Mouse (Mus musculus): ENCODE results near the gene Taok2. TPM values are rescaled to one million over a fixed set of nuclear protein-coding genes. Genes with fewer than 3 reads are reported as not detected.

The Taok2 gene
- polyA plus RNA-seq, 1 experiment from 2014 or later, result 53.4 TPM

DNA sequence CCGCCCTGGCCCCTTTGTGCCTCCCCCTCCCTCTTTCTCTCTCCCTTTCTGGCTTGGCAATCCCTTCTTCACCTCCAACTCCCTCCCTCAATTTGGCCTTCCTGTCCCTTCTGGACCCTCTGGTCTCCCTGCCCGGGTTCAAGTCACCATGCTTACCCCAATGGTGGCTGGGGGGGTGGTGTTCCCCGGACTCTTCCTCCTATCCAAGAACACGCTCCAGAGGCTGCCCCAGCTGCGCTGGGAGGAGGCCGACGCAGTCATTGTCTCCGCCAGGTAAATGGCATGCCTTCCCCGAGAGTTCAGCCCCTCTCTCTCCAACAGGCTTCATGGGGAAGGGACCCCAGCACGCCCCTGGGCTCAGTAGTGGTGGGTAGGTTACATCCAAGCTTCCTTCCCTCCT is 60.6 kb downstream of the Taok2 start:
- Histone ChIP-seq H3K27me3 (peaks cover 38% of the 10 kb centered on the region), H3K4me3 (no peak overlapping the region), H3K36me3 (no peaks in the 10 kb centered on the region), H3K9me3 (no peaks in the 10 kb centered on the region), H3K4me2 (no peak overlapping the region), H3K27ac (no peak overlapping the region), H3K4me1 (peaks cover 5% of the 10 kb centered on the region; the same call in 1 of the 2 replicates), H3K9ac (no peak overlapping the region)
- WGBS, result 11% methylated on average over 10 of the region's 10 CpGs
- ATAC-seq (ENCODE audit: insufficient number of reproducible peaks, insufficient read depth, low FRiP score, low TSS enrichment, low read depth), result no peak

DNA sequence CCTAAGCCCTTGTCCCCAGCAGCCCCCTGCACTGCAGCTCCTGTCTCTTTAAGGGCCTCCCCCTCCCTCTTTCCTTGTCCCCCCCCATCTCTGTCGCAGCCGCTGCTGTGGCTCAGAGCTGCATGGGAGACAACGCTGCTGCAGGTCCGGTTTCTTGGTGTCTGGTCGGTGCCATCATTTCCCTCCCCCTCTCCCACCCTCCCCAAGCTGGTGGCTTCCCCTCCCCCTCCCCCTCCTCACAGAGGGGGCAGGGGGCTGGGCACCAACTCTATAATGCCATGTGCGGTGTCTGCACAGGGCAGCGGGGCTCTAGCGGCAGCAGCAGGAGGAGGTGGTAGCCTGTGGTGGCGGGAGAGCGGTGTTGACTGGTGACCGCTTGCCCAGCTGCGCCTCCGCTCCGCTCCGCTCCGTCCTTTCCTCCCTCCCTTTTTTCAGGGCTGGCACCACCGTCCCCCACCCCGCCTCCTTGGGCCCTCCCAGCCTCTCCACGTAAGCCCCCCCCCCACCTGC is 61.2 kb downstream of the Taok2 start:
- H3K27ac ChIP-seq, result no peak overlapping the region
- WGBS, result 2% methylated on average over 15 of the region's 19 CpGs
- ATAC-seq (ENCODE audit: insufficient number of reproducible peaks, insufficient read depth, low FRiP score, low TSS enrichment, low read depth), result 0 out of 2 replicates have a peak, but pooled peaks have one; percentile 10
- 0 out of 2 replicates have a peak overlapping the region, but pooled peaks have one; percentile 52 for H3K9ac ChIP-seq
- H3K36me3 ChIP-seq, result no peaks in the 10 kb centered on the region
- no peaks in the 10 kb centered on the region for H3K9me3 ChIP-seq
- H3K4me2 ChIP-seq, result peak overlapping the region; percentile 59
- peaks cover 38% of the 10 kb centered on the region for H3K27me3 ChIP-seq
- H3K4me1 ChIP-seq, result peaks cover 5% of the 10 kb centered on the region; the same call in 1 of the 2 replicates
- H3K4me3 ChIP-seq, result peak overlapping the region; percentile 36

DNA sequence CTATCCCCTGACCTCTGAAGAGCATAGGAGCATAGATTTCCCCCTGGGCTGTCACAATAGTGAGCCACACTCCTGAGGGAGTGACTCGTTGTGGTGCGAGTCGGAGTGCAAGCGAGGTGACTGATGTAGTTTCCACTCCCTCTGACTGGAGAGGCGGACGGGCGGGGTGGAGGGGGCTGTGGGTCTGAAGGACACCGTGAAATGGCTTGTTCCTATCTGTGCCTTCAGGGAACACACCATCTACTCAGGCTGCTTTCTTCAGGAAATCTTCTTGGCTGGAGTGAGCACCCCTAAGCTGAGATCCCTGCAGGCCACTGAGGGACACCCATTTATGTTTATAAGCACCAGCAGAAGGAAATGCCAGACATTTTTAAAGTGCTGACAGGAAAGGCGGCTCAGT is 61.8 kb downstream of the Taok2 start:
- H3K4me1 ChIP-seq, result peaks cover 5% of the 10 kb centered on the region; the same call in 1 of the 2 replicates
- no peak overlapping the region for H3K9ac ChIP-seq
- H3K9me3 ChIP-seq, result no peaks in the 10 kb centered on the region
- H3K27me3 ChIP-seq, result peaks cover 38% of the 10 kb centered on the region
- ATAC-seq (ENCODE audit: insufficient number of reproducible peaks, insufficient read depth, low FRiP score, low TSS enrichment, low read depth), result no peak
- 10% methylated on average over 9 of the region's 9 CpGs for WGBS
- H3K36me3 ChIP-seq, result no peaks in the 10 kb centered on the region
- peak overlapping the region; percentile 36 for H3K4me3 ChIP-seq
- H3K4me2 ChIP-seq, result peak overlapping the region; percentile 59
- no peak overlapping the region for H3K27ac ChIP-seq

DNA sequence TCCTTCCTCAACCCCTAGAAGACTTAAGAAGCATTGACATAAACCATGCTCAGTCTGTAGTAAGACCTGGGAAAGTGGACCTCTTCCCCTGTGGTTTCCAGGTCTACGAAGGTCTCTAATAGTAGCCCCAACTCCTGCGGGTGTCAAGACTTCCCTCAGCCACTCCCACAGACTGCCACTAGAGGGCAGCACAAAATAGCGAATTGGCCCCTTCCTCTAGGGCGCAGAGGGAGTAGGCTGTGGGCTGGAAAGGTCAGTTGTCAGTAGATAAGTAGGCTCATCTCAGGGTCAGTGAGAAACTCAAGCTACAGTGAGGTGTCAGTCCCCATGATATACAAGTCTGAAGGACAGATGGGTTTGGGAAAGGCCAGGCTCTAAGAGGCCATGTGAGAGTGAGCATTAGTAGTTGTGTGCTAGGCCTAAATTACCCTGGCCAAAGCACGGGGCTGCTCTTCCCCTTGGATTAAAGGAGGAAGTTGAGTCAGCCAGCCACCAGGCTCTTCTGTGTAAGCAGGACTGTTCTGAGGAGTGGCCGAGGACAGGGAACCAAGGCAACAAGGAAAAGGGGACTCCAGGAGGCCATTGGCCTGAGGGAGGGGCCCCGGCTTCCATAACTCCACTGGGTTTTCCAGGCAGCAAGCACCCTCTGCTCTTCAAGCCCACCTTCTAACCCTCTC is 62.5 kb downstream of the Taok2 start:
- 22% methylated on average over 7 of the region's 7 CpGs for WGBS
- no peak for ATAC-seq (ENCODE audit: insufficient number of reproducible peaks, insufficient read depth, low FRiP score, low TSS enrichment, low read depth)
- H3K27me3 ChIP-seq, result peaks cover 35% of the 10 kb centered on the region
- H3K36me3 ChIP-seq, result no peaks in the 10 kb centered on the region
- H3K4me1 ChIP-seq, result peaks cover 5% of the 10 kb centered on the region; the same call in 1 of the 2 replicates
- no peak overlapping the region for H3K4me3 ChIP-seq
- H3K9ac ChIP-seq, result no peak overlapping the region
- no peaks in the 10 kb centered on the region for H3K9me3 ChIP-seq
- no peak overlapping the region for H3K27ac ChIP-seq
- no peak overlapping the region for H3K4me2 ChIP-seq

DNA sequence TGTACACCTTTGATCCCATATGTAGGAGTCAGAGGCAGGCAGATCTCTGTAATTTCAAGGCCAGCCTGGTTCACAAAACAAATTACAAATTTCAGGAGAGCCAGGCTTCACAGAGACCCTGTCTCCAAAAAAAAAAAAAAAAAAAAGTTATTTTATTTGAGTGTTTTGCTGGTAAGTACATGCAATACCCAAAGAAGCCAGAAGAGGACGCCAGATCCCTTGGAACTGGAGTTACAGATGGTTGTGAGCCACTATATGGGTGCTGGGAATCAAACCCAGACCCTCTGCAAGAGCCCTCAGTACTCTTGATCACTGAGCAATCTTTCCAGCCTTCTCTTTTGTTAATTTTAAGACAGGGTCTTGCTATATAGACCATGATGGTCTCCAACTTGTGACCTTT is 65.7 kb downstream of the Taok2 start:
- H3K9ac ChIP-seq, result no peak overlapping the region
- no peak overlapping the region for H3K4me2 ChIP-seq
- H3K9me3 ChIP-seq, result no peaks in the 10 kb centered on the region
- H3K4me3 ChIP-seq, result no peak overlapping the region
- H3K36me3 ChIP-seq, result no peaks in the 10 kb centered on the region
- no peak overlapping the region for H3K27ac ChIP-seq
- peaks cover 19% of the 10 kb centered on the region for H3K27me3 ChIP-seq
- no peak for ATAC-seq (ENCODE audit: insufficient number of reproducible peaks, insufficient read depth, low FRiP score, low TSS enrichment, low read depth)
- peaks cover 5% of the 10 kb centered on the region; the same call in 1 of the 2 replicates for H3K4me1 ChIP-seq
- 57% methylated on average over 1 of the region's 1 CpGs for WGBS

DNA sequence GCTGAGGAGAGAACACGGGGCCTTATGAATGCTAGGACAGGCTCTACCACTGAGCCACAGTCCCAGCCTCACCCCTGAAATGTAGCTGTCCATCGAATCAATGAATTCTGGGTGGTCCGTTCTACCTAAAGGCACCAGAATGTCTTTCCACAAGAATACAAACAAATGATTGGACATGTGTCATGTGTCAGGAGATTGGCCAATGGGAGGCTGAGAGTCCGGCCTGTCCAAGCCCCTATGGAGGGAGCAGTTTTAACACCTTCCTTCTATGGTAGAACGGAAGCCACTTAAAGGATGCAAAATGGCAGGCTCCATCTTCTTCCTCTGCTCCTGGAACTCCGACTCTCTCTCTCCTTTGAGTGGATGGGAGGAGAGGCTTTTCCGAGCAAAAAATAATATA is 66.9 kb downstream of the Taok2 start:
- ATAC-seq (ENCODE audit: insufficient number of reproducible peaks, insufficient read depth, low FRiP score, low TSS enrichment, low read depth), result no peak
- no peak overlapping the region for H3K4me2 ChIP-seq
- peaks cover 7% of the 10 kb centered on the region for H3K27me3 ChIP-seq
- no peak overlapping the region for H3K4me3 ChIP-seq
- no peaks in the 10 kb centered on the region for H3K36me3 ChIP-seq
- H3K9me3 ChIP-seq, result no peaks in the 10 kb centered on the region
- no peak overlapping the region for H3K27ac ChIP-seq
- 84% methylated on average over 7 of the region's 7 CpGs for WGBS
- H3K4me1 ChIP-seq, result no peaks in the 10 kb centered on the region; the same call in 1 of the 2 replicates
- H3K9ac ChIP-seq, result no peak overlapping the region

DNA sequence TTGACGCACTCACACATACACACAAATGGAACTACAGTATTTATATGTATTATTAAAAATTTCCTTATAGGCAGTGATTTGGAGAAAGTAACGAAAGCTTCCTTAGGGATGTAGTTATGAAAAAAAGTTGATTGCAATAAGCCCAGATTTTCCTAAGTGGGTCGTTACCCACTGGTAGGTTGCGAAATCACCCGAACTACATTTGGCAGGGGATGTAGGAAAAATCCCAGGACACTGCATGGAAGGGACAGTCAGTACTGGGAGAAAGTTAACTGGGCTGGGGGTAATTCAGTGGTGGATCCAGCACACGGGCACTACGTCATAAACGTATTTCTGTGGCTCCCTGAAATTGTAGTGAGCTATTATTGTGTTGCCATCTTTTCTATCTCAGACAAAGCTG is 68.0 kb downstream of the Taok2 start:
- Histone ChIP-seq H3K27ac (no peak overlapping the region), H3K4me3 (no peak overlapping the region), H3K27me3 (no peaks in the 10 kb centered on the region; the same call in 1 of the 2 replicates), H3K4me2 (no peak overlapping the region), H3K9ac (no peak overlapping the region), H3K9me3 (no peaks in the 10 kb centered on the region), H3K36me3 (no peaks in the 10 kb centered on the region), H3K4me1 (no peaks in the 10 kb centered on the region)
- 87% methylated on average over 8 of the region's 8 CpGs for WGBS
- no peak for ATAC-seq (ENCODE audit: insufficient number of reproducible peaks, insufficient read depth, low FRiP score, low TSS enrichment, low read depth)

DNA sequence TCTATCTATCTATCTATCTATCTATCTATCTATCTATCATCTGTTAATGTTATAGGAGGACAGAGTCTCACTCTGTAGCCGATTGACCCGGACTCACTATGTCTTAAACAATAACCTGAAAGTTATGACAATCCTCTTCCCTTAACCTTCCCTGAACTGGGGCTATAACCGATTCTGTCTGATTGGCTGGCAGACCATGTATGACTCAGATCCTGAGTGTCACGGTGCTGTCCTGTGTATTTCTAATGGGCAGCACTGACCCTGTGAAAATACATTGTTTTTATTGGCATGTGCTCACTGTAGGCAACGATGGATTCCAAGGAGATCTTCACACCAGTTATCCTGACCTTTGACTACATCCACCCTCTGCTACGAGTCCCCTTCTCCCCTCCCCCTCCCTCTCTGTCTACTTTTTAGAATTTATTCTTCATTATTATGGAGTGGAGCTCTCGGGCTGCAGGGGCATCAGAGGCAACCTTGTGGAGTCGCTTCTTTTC is 68.7 kb downstream of the Taok2 start:
- Histone ChIP-seq H3K36me3 (no peaks in the 10 kb centered on the region), H3K27me3 (no peaks in the 10 kb centered on the region; the same call in 1 of the 2 replicates), H3K4me1 (no peaks in the 10 kb centered on the region), H3K9ac (no peak overlapping the region), H3K27ac (no peak overlapping the region), H3K4me2 (no peak overlapping the region), H3K9me3 (no peaks in the 10 kb centered on the region), H3K4me3 (no peak overlapping the region)
- 70% methylated on average over 8 of the region's 8 CpGs for WGBS
- ATAC-seq (ENCODE audit: insufficient number of reproducible peaks, insufficient read depth, low FRiP score, low TSS enrichment, low read depth), result no peak

Other genes starting within 250 kb of the Taok2 start
- 48.9 and 62.9 TPM in 2 replicates for gene Sgf29, start 235.4 kb downstream of the Taok2 start, polyA plus RNA-seq (2015; fragmentation: Nextera tagmentation; extraction: Ambion mirVana)
- gene Sult1a1, start 208.3 kb downstream of the Taok2 start, polyA plus RNA-seq (2015; fragmentation: Nextera tagmentation; extraction: Ambion mirVana), result 4.3 and 4.4 TPM in 2 replicates
- 105 and 139 TPM in 2 replicates for gene Bola2, start 189.3 kb downstream of the Taok2 start, polyA plus RNA-seq (2015; fragmentation: Nextera tagmentation; extraction: Ambion mirVana)
- gene Slx1b, start 188.9 kb downstream of the Taok2 start, polyA plus RNA-seq (2015; fragmentation: Nextera tagmentation; extraction: Ambion mirVana), result 14.0 and 15.0 TPM in 2 replicates
- 33.3 and 35.8 TPM in 2 replicates for gene Coro1a, start 176.9 kb downstream of the Taok2 start, polyA plus RNA-seq (2015; fragmentation: Nextera tagmentation; extraction: Ambion mirVana)
- 56.7 and 56.9 TPM in 2 replicates for gene Mapk3, start 125.1 kb downstream of the Taok2 start, polyA plus RNA-seq (2015; fragmentation: Nextera tagmentation; extraction: Ambion mirVana)
- gene Gdpd3, start 118.4 kb downstream of the Taok2 start, polyA plus RNA-seq (2015; fragmentation: Nextera tagmentation; extraction: Ambion mirVana), result 1.6 and 3.1 TPM in 2 replicates
- 104 and 112 TPM in 2 replicates for gene Ypel3, start 107.7 kb downstream of the Taok2 start, polyA plus RNA-seq (2015; fragmentation: Nextera tagmentation; extraction: Ambion mirVana)
- 0.27 and 0.59 TPM in 2 replicates for gene Tbx6, start 103.2 kb downstream of the Taok2 start, polyA plus RNA-seq (2015; fragmentation: Nextera tagmentation; extraction: Ambion mirVana)
- gene Ppp4c, start 92.2 kb downstream of the Taok2 start, polyA plus RNA-seq (2015; fragmentation: Nextera tagmentation; extraction: Ambion mirVana), result 300 and 311 TPM in 2 replicates
- gene Fam57b, start 87.0 kb downstream of the Taok2 start, polyA plus RNA-seq (2015; fragmentation: Nextera tagmentation; extraction: Ambion mirVana), result 0.45 and 0.70 TPM in 2 replicates
- not detected in 2 replicates for gene 4930451I11Rik, start 53.1 kb downstream of the Taok2 start, polyA plus RNA-seq (2015; fragmentation: Nextera tagmentation; extraction: Ambion mirVana)
- 1.6 and 1.9 TPM in 2 replicates for gene Doc2a, start 37.3 kb downstream of the Taok2 start, polyA plus RNA-seq (2015; fragmentation: Nextera tagmentation; extraction: Ambion mirVana)
- 37.5 and 43.0 TPM in 2 replicates for gene Hirip3, start 22.7 kb downstream of the Taok2 start, polyA plus RNA-seq (2015; fragmentation: Nextera tagmentation; extraction: Ambion mirVana)
- gene Ino80e, start 22.3 kb downstream of the Taok2 start, polyA plus RNA-seq (2015; fragmentation: Nextera tagmentation; extraction: Ambion mirVana), result 84.1 and 108 TPM in 2 replicates
- gene Tmem219, start 38.2 kb upstream of the Taok2 start, polyA plus RNA-seq (2015; fragmentation: Nextera tagmentation; extraction: Ambion mirVana), result 28.3 and 28.6 TPM in 2 replicates
- gene Kctd13, start 44.2 kb upstream of the Taok2 start, polyA plus RNA-seq (2015; fragmentation: Nextera tagmentation; extraction: Ambion mirVana), result 17.8 and 19.8 TPM in 2 replicates
- gene Asphd1, start 64.9 kb upstream of the Taok2 start, polyA plus RNA-seq (2015; fragmentation: Nextera tagmentation; extraction: Ambion mirVana), result 0.13 and 0.25 TPM in 2 replicates
- gene Sez6l2, start 65.9 kb upstream of the Taok2 start, polyA plus RNA-seq (2015; fragmentation: Nextera tagmentation; extraction: Ambion mirVana), result 0.76 and 0.77 TPM in 2 replicates
- 95.8 and 97.0 TPM in 2 replicates for gene Cdipt, start 91.2 kb upstream of the Taok2 start, polyA plus RNA-seq (2015; fragmentation: Nextera tagmentation; extraction: Ambion mirVana)
- 1.3 and 1.7 TPM in 2 replicates for gene Cdiptos, start 91.4 kb upstream of the Taok2 start, polyA plus RNA-seq (2015; fragmentation: Nextera tagmentation; extraction: Ambion mirVana)
- gene Mvp, start 129.9 kb upstream of the Taok2 start, polyA plus RNA-seq (2015; fragmentation: Nextera tagmentation; extraction: Ambion mirVana), result 5.3 and 7.1 TPM in 2 replicates
- 0.47 TPM in 1 of 2 replicates, not detected in the other for gene Pagr1b, start 131.8 kb upstream of the Taok2 start, polyA plus RNA-seq (2015; fragmentation: Nextera tagmentation; extraction: Ambion mirVana)
- 50.4 and 53.7 TPM in 2 replicates for gene Pagr1a, start 132.6 kb upstream of the Taok2 start, polyA plus RNA-seq (2015; fragmentation: Nextera tagmentation; extraction: Ambion mirVana)
- 83.4 and 89.6 TPM in 2 replicates for gene Gm42742, start 136.4 kb upstream of the Taok2 start, polyA plus RNA-seq (2015; fragmentation: Nextera tagmentation; extraction: Ambion mirVana)
- 13.1 and 16.9 TPM in 2 replicates for gene Prrt2, start 136.5 kb upstream of the Taok2 start, polyA plus RNA-seq (2015; fragmentation: Nextera tagmentation; extraction: Ambion mirVana)
- gene Maz, start 142.3 kb upstream of the Taok2 start, polyA plus RNA-seq (2015; fragmentation: Nextera tagmentation; extraction: Ambion mirVana), result 63.6 and 73.0 TPM in 2 replicates
- 99.4 and 124 TPM in 2 replicates for gene Kif22, start 157.8 kb upstream of the Taok2 start, polyA plus RNA-seq (2015; fragmentation: Nextera tagmentation; extraction: Ambion mirVana)
- 15.5 TPM in 1 of 2 replicates, not detected in the other for gene Zg16, start 202.6 kb upstream of the Taok2 start, polyA plus RNA-seq (2015; fragmentation: Nextera tagmentation; extraction: Ambion mirVana)
- gene AI467606, start 206.7 kb upstream of the Taok2 start, polyA plus RNA-seq (2015; fragmentation: Nextera tagmentation; extraction: Ambion mirVana), result 1.8 and 2.0 TPM in 2 replicates
- gene Qprt, start 237.5 kb upstream of the Taok2 start, polyA plus RNA-seq (2015; fragmentation: Nextera tagmentation; extraction: Ambion mirVana), result 1.1 and 1.2 TPM in 2 replicates

All from embryonic facial prominence, embryonic 13.5 days (tissue).